Mouse (Mus musculus) heart, postnatal 0 days (tissue): ENCODE measurements around the gene Kctd18. TPM values are rescaled to one million over a fixed set of nuclear protein-coding genes. Genes with fewer than 3 reads are reported as not detected.
"Not testable (repeated sequence)": the region's sequence is repeated elsewhere in the genome, so short reads cannot be mapped to it uniquely, and the experiment has no call there.

Experiments
- ATAC-seq: fragments of 200-750 bp; cut with Nextera tagmentation; 2 replicates; pipeline ENCODE4 v1.8.0; 2017; ENCODE audit warnings: low read depth, moderate number of reproducible peaks, moderate library complexity; ENCODE audit not compliant: insufficient read depth
- DNase-seq: peaks from one replicate; pipeline ENCODE4 v3.0.0-alpha.2; 2016; ENCODE audit warnings: low spot score
- H3K27ac ChIP-seq: fragments of 300-500 bp; sonication (generic); 2 replicates; pipeline ENCODE4 v1.5.1; 2014; ENCODE audit warnings: low read depth, mild to moderate bottlenecking
- H3K27me3 ChIP-seq: fragments of 300-500 bp; sonication (generic); 2 replicates; pipeline ENCODE4 v1.6.1; 2014; ENCODE audit warnings: low read length, mixed read lengths; ENCODE audit not compliant: control insufficient read depth, insufficient read depth
- H3K36me3 ChIP-seq: fragments of 300-500 bp; sonication (generic); replicated peaks from 2 replicates; pipeline ENCODE4 v1.6.1; 2014; ENCODE audit warnings: low read length, mixed read lengths; ENCODE audit not compliant: control insufficient read depth, insufficient read depth
- H3K4me1 ChIP-seq: fragments of 300-500 bp; sonication (generic); 2 replicates; pipeline ENCODE4 v1.6.1; 2014; ENCODE audit warnings: antibody characterized with exemption; ENCODE audit not compliant: control insufficient read depth, insufficient read depth
- H3K4me2 ChIP-seq: fragments of 300-500 bp; sonication (generic); 2 replicates; pipeline ENCODE4 v1.6.1; 2014; ENCODE audit warnings: low read depth, mild to moderate bottlenecking, low read length, moderate library complexity
- H3K4me3 ChIP-seq: fragments of 300-500 bp; sonication (generic); 2 replicates; pipeline ENCODE4 v1.5.1; 2014; ENCODE audit warnings: low read depth, low read length
- H3K9ac ChIP-seq: fragments of 300-500 bp; sonication (generic); replicated peaks from 2 replicates; pipeline ENCODE4 v1.6.1; 2014; ENCODE audit warnings: low read depth, low read length, mixed read lengths
- H3K9me3 ChIP-seq: fragments of 300-500 bp; sonication (generic); replicated peaks from 2 replicates; pipeline ENCODE4 v1.6.1; 2016; ENCODE audit warnings: low read length; ENCODE audit not compliant: control insufficient read depth
- CTCF ChIP-seq: IDR thresholded peaks from 2 replicates; pipeline ENCODE4 v1.5.1; 2016; ENCODE audit warnings: antibody characterized with exemption, control low read depth, low read depth
- EP300 ChIP-seq: IDR thresholded peaks from 2 replicates; pipeline ENCODE4 v1.6.1; 2016; ENCODE audit warnings: antibody characterized with exemption, low read depth
- WGBS: fragments of 180-500 bp; shearing (Covaris S2); extraction: QIAGEN DNeasy Blood & Tissue Kit; methylation state at CpG from one replicate; pipeline ENCODE4 v1.1.7; 2014; 5-methylcytosine and 5-hydroxymethylcytosine counted together
- polyA plus RNA-seq: library from polyadenylated mRNA; unstranded; fragments of >200 nt; fragmentation: Nextera tagmentation; extraction: Ambion mirVana; gene quantifications from 2 replicates; pipeline ENCODE4 v1.2.1, GENCODE M21; 2015
- total RNA-seq: library from RNA; depleted of rRNA; stranded (reverse); fragments of >200 nt; gene quantifications from 2 replicates; pipeline ENCODE4 v1.2.3, GENCODE M21; 2014; ENCODE audit warnings: low replicate concordance

Kctd18 gene
- total and polyA plus RNA-seq, 2 experiments from 2014 or later: 7.8 to 13.6 TPM

DNA sequence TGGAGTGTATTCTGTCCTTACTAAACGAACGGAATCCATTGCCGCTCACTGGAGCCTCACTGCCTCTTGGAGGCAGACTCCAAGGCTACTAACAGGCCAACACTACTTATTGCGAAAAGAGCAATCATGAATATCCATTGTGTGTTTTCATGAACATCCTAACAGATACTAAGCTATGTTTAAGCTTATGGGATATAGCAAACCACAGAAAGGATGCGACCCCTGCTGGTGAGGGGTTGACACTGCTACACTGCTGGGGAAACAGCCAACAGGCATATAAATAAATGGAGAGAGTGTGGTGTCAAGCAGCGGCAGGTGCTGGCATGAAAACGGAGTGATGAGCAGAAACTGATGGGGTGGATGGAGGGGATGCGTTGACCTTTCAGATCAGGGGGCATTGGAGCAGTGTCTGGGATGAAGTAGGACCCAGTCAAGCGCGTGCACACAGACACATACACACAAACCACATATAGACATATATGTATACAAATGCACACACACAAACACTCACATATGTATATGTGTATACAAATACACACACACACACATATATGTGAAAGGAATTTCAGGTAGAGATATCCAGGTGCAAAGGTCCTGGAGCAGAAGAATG is 12.5 kb upstream of the Kctd18 start:
- H3K36me3 ChIP-seq: no peaks in the 10 kb centered on the region
- H3K4me1 ChIP-seq: peaks cover 30% of the 10 kb centered on the region
- ATAC-seq (no peak), DNase-seq (peak; percentile 15)
- 0 out of 2 replicates have a peak overlapping the region, but pooled peaks have one; percentile 48 for H3K4me3 ChIP-seq
- no peaks in the 10 kb centered on the region for H3K9me3 ChIP-seq
- 60% methylated on average over 10 of the region's 10 CpGs for WGBS
- H3K27ac ChIP-seq: peak overlapping the region; percentile 83
- H3K4me2 ChIP-seq: peak overlapping the region; percentile 78; the same call in 1 of the 2 replicates
- TF ChIP-seq CTCF (peak; percentile 73), EP300 (no peak)
- 0 out of 2 replicates have a peak, but pooled peaks cover 3% of the 10 kb centered on the region for H3K27me3 ChIP-seq
- H3K9ac ChIP-seq: no peak overlapping the region

DNA sequence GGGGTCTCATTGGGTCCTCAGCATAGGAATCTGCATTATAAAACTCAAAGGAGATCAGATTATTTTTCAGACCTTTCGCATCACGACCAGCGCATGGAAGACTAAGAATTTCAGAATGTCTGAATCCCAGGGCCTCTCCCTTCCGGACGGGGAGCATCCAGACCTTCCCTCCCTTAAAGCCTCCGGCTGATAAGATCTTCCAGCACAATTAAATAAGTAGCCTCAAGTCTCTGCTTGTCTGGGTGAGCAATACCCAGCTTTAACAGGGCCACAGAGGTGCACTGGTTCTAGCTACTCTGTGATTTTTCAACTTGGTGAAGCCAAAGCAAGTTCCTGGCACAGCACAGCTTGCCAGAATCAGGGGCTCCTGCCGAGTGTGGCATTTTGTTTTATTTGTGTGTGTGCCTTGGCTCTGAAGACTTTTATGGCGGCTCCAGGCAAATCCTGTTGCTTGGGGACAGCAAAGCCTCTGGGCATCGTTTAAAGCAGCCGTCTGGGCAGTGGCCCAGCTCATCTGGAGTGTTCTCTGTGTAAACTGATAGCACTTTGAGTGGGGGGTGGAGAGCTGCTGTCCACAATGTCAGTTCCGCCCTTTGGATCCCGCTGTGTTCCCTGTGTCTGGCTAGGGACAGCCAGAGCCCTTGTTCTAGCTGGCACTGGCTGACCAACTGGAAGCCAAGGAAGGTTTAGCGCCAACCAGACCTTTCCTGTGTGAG is 11.6 kb upstream of the Kctd18 start:
- no peaks in the 10 kb centered on the region for H3K36me3 ChIP-seq
- H3K4me2 ChIP-seq: peak overlapping the region; percentile 78
- H3K4me1 ChIP-seq: peaks cover 30% of the 10 kb centered on the region
- 0 out of 2 replicates have a peak, but pooled peaks cover 3% of the 10 kb centered on the region for H3K27me3 ChIP-seq
- H3K9ac ChIP-seq: peak overlapping the region; percentile 45; the same call in 1 of the 2 replicates
- ATAC-seq (peak; percentile 94), DNase-seq (peak; percentile 93)
- peak overlapping the region; percentile 83 for H3K27ac ChIP-seq
- no peaks in the 10 kb centered on the region for H3K9me3 ChIP-seq
- TF ChIP-seq CTCF (no peak), EP300 (0 out of 2 replicates have a peak, but pooled peaks have one; percentile 27)
- WGBS: 13% methylated on average over 13 of the region's 13 CpGs
- peak overlapping the region; percentile 48 for H3K4me3 ChIP-seq

DNA sequence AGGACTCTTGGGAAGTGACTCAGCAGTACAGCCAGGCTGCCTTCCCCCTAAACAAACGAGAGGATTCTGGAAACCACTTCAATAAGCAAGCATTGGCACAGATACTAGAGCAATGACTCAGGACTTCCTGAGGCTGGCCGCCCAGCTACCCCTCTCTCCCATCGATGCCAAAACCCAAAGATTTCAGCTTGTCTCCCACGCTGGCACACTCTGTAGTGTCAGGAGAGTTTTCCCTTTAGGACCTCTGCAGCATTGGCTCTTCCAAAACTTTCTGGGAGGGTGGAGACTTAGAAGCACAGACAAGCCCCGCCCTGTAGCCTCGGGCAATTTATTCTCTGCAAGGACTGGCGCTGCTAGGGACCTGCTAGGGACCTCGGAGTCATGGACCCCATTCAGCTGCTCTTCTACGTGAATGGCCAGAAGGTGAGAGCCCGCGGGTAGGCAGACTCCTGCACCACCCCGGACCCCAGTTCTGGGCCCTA is 10.9 kb upstream of the Kctd18 start, which contains the start of gene Aox1:
TSS of gene Aox1 (plus strand) at position 296 of the 482 bp plus-strand sequence.
- Histone ChIP-seq H3K36me3 (peaks cover 4% of the 10 kb centered on the region; the same call in 1 of the 2 replicates), H3K4me3 (peak within 1 kb of the TSS; percentile 48), H3K27me3 (0 out of 2 replicates have a peak, but pooled peaks cover 3% of the 10 kb centered on the region), H3K4me1 (peaks cover 30% of the 10 kb centered on the region), H3K9ac (peak within 1 kb of the TSS; percentile 45; the same call in 1 of the 2 replicates), H3K27ac (peak within 1 kb of the TSS; percentile 83), H3K9me3 (no peaks in the 10 kb centered on the region), H3K4me2 (peak within 1 kb of the TSS; percentile 78)
- DNase-seq (peak; percentile 74), ATAC-seq (peak; percentile 57)
- TF ChIP-seq CTCF (no peak), EP300 (no peak)
- WGBS: 6% methylated on average over 12 of the region's 12 CpGs

DNA sequence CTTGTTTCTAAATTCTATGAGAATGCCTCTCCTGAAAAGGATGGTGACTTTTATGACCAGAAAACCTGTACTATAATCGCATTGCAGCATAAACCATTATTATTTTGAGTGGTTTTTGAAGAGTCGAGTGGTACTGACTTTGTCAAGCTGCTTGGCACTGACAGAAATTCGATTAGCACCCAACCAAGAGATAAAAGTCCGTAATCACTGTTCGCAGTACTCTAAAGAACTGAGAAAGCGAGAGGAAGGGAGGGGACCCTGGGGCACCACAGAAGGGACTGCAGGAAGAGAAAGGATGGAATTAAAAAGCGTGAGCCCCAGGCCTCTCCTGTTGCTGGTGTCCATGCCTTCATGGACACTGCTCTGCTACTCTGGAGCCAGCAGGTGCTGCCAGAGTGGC is 9.0 kb upstream of the Kctd18 start:
- peaks cover 30% of the 10 kb centered on the region for H3K4me1 ChIP-seq
- ATAC-seq: no peak
- TF ChIP-seq EP300 (no peak), CTCF (no peak)
- DNase-seq: no peak
- H3K36me3 ChIP-seq: peaks cover 16% of the 10 kb centered on the region; the same call in 1 of the 2 replicates
- no peak overlapping the region for H3K27ac ChIP-seq
- no peaks in the 10 kb centered on the region for H3K9me3 ChIP-seq
- H3K4me3 ChIP-seq: no peak overlapping the region
- H3K4me2 ChIP-seq: no peak overlapping the region
- 28% methylated on average over 7 of the region's 7 CpGs for WGBS
- no peak overlapping the region for H3K9ac ChIP-seq
- 0 out of 2 replicates have a peak, but pooled peaks cover 3% of the 10 kb centered on the region for H3K27me3 ChIP-seq

DNA sequence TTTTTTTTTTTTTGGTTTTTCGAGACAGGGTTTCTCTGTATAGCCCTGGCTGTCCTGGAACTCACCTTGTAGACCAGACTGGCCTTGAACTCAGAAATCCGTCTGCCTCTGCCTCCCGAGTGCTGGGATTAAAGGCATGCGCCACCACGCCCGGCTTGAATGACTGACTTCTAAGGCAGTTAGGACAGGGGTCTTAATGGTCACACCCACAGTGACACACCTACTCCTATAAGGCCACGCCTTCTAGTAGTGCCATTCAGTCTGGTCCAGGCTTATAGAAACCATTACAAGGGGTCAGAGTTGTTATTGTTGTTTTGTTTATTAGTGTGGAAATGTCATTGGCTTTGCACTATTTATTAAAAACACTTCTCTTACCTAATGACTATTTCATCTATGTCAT is 12.4 kb downstream of the Kctd18 start:
- H3K27ac ChIP-seq, H3K4me3 ChIP-seq, H3K9me3 ChIP-seq, H3K4me2 ChIP-seq, H3K9ac ChIP-seq, H3K27me3 ChIP-seq, DNase-seq, H3K4me1 ChIP-seq, ATAC-seq: not testable (repeated sequence)
- 95% methylated on average over 6 of the region's 7 CpGs for WGBS
- peaks cover 11% of the 10 kb centered on the region for H3K36me3 ChIP-seq
